Mouse (Mus musculus) T-helper 17 cell (primary cell): ENCODE data around the gene Ogn.
"Not testable (repeated sequence)": the region's sequence is repeated elsewhere in the genome, so short reads cannot be mapped to it uniquely, and the experiment has no call there.

Experiments
- in situ Hi-C, 2 experiments: fragments of 300-600 bp; cut with MboI, MseI; formaldehyde crosslinking; loops; 1 replicate in 1 of 2; 2 replicates in 1 of 2; pipeline ENCODE4 v1.15.1; 2025; ENCODE audit warnings: high pct_unique_total_duplicates in 2 of 2

The Ogn gene

GRCm38 (mm10) chr13:49607714-49608113 is at the start of gene Ogn:
Ogn (plus strand) TSS chr13:49608046.
- in situ Hi-C loops = no loop called here

- in situ Hi-C loops = no loop called here
These were observed 48.7 kb upstream of the Ogn start for GRCm38 (mm10) chr13:49559185-49559584.

- in situ Hi-C loops = no loop called here
These were observed 47.0 kb upstream of the Ogn start for GRCm38 (mm10) chr13:49560886-49561285.

GRCm38 (mm10) chr13:49564347-49564746 is 43.5 kb upstream of the Ogn start:
- in situ Hi-C loops = no loop called here

- in situ Hi-C loops = no loop called here
These were observed 37.5 kb upstream of the Ogn start for GRCm38 (mm10) chr13:49570371-49570770.

- in situ Hi-C loops = no loop called here
These were observed 36.4 kb upstream of the Ogn start for GRCm38 (mm10) chr13:49571418-49571817.

- in situ Hi-C loops = no loop called here
These were observed 26.0 kb upstream of the Ogn start, which contains the start of gene Omd for GRCm38 (mm10) chr13:49581541-49582530. Omd (plus strand) TSS chr13:49582462.

- in situ Hi-C loops = no loop called here
These were observed 24.0 kb upstream of the Ogn start for GRCm38 (mm10) chr13:49583859-49584258.

- in situ Hi-C loops = no loop called here
These were observed 23.4 kb upstream of the Ogn start for GRCm38 (mm10) chr13:49584307-49585005.

- in situ Hi-C loops = no loop called here
These were observed 21.8 kb upstream of the Ogn start for GRCm38 (mm10) chr13:49586062-49586461.

- in situ Hi-C loops = not testable (repeated sequence)
These were observed 5.3 kb upstream of the Ogn start for GRCm38 (mm10) chr13:49602541-49602940.

GRCm38 (mm10) chr13:49603603-49604002 is 4.2 kb upstream of the Ogn start:
- in situ Hi-C loops = no loop called here

GRCm38 (mm10) chr13:49608589-49609322 is 910 bp downstream of the Ogn start:
- in situ Hi-C loops = no loop called here

- in situ Hi-C loops = no loop called here
These were observed 9.2 kb downstream of the Ogn start for GRCm38 (mm10) chr13:49617021-49617420.

GRCm38 (mm10) chr13:49618365-49618764 is 10.5 kb downstream of the Ogn start:
- in situ Hi-C loops = no loop called here

GRCm38 (mm10) chr13:49623216-49623615 is 15.4 kb downstream of the Ogn start:
- in situ Hi-C loops = no loop called here

- in situ Hi-C loops = loop anchor here in 1 of 2 experiments (5.0 kb wide), 1 partner anchor 91 kb away; no protein-coding TSS in a partner anchor
These were observed 20.3 kb downstream of the Ogn start for GRCm38 (mm10) chr13:49628167-49628566.

- in situ Hi-C loops = loop anchor here in 1 of 2 experiments (5.0 kb wide), 1 partner anchor 92 kb away; no protein-coding TSS in a partner anchor
These were observed 21.2 kb downstream of the Ogn start for GRCm38 (mm10) chr13:49629076-49629475.

GRCm38 (mm10) chr13:49639965-49640364 is 32.1 kb downstream of the Ogn start:
- in situ Hi-C loops = loop anchor here (5.0 kb wide), 2 partner anchors 188 to 193 kb away; no protein-coding TSS in a partner anchor

- in situ Hi-C loops = loop anchor here (5.0 kb wide), 2 partner anchors 190 to 195 kb away; no protein-coding TSS in a partner anchor
These were observed 34.8 kb downstream of the Ogn start for GRCm38 (mm10) chr13:49642650-49643049.

GRCm38 (mm10) chr13:49643669-49644362 is 36.0 kb downstream of the Ogn start:
- in situ Hi-C loops = loop anchor here (5.0 kb wide), 2 partner anchors 192 to 197 kb away; no protein-coding TSS in a partner anchor
